Comparison of ENCODE assay signal across 8 mouse cellular contexts in the genomic region with DNA sequence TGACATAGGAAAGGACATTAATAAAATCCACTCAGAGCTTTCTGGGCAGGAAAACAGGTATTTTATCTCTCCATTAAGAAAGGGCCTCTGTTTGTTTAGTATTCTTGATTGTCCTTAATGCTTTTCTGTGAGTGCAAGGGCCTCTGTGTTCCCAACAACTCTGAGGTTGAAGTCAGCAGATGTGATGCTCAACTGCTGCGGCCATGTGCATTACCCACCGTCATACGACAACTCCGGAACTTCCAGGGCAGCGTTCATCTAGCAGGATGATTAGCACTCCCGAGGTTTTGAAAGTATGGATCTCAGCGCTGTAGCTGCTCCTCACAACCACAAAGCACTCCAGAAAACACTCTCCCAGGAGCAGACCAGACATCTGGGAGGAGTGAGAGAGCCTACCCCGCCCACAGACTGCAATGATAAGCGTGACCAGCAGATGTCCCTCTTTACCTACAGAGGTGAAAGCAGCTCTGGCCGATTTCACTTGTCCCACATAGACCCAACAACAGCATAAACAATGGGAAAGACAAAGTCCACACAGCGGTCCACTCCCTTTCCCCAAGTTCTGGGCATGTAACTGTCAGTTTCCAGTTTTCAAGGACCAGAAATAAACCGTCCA.
A peak's percentile ranks its signal among the peaks of the same experiment; 100 is the strongest.
DNase-seq lines count a peak whose midpoint lies in the region; ATAC-seq lines count a peak whose summit lies in the region.

No protein-coding gene starts in this region.

- H3K27me3 ChIP-seq in hindbrain, embryonic 10.5 days (ENCODE audit: insufficient read depth, poor library complexity, severe bottlenecking): no peaks in the 10 kb centered on the region
- no peaks in the 10 kb centered on the region for H3K27me3 ChIP-seq in lung, embryonic 15.5 days

- H3K4me1 ChIP-seq in hindbrain, embryonic 10.5 days (replicated peaks): no peaks in the 10 kb centered on the region
- 0 out of 2 replicates have a peak, but pooled peaks cover 2% of the 10 kb centered on the region for H3K4me1 ChIP-seq in lung, embryonic 15.5 days

- 21% methylated on average over 12 of the region's 12 CpGs for WGBS in hindbrain, embryonic 10.5 days
- WGBS in lung, embryonic 15.5 days: 13% methylated on average over 12 of the region's 12 CpGs

- no peak overlapping the region for H3K27ac ChIP-seq in hindbrain, embryonic 10.5 days
- no peak overlapping the region for H3K27ac ChIP-seq in lung, embryonic 15.5 days

- peak; percentile 23 for DNase-seq in MEL-GATA-1-ER (ENCODE audit: extremely low read depth, low read depth)
- peak; percentile 68 for DNase-seq in cerebellum, adult 8-10 months
- DNase-seq in hindbrain, embryonic 10.5 days (ENCODE audit: low spot score): peak; percentile 80
- DNase-seq in layer of hippocampus, adult 9-10 months (ENCODE audit: low spot score): peak; percentile 75
- peak; percentile 46 for DNase-seq in ovary, postnatal 10 days (ENCODE audit: low spot score)
- DNase-seq in thymus, postnatal 0 days (ENCODE audit: low spot score): peak; percentile 67

- H3K4me3 ChIP-seq in hindbrain, embryonic 10.5 days: no peak overlapping the region; the same call in 1 of the 2 replicates
- no peak overlapping the region for H3K4me3 ChIP-seq in lung, embryonic 15.5 days

- peak; percentile 91 for ATAC-seq in frontal cortex, adult (ENCODE audit: low TSS enrichment)
- peak; percentile 83 for ATAC-seq in lung, embryonic 15.5 days (ENCODE audit: borderline replicate concordance, extremely low read depth, low FRiP score, low TSS enrichment)

- peak overlapping the region; percentile 36 for H3K4me2 ChIP-seq in lung, embryonic 15.5 days

- no peak overlapping the region for H3K9ac ChIP-seq in lung, embryonic 15.5 days

- no peaks in the 10 kb centered on the region for H3K9me3 ChIP-seq in hindbrain, embryonic 10.5 days
- no peaks in the 10 kb centered on the region for H3K9me3 ChIP-seq in lung, embryonic 15.5 days

- no peaks in the 10 kb centered on the region for H3K36me3 ChIP-seq in hindbrain, embryonic 10.5 days
- no peaks in the 10 kb centered on the region for H3K36me3 ChIP-seq in lung, embryonic 15.5 days

Comparison
In these comparisons a context has a peak if more than half of its experiments do, and no peak if none do; other contexts are left out.
1. DNase-seq: peak in every context shown above with its lines; median percentile 80 in hindbrain, embryonic 10.5 days; 75 in layer of hippocampus, adult 9-10 months; 68 in cerebellum, adult 8-10 months; 67 in thymus, postnatal 0 days; 46 in ovary, postnatal 10 days; 23 in MEL-GATA-1-ER.